Mouse (Mus musculus) adrenal gland (tissue): Measurements from ENCODE around the gene Dleu7.

Source experiments
- intact Hi-C: fragments of 180-260 bp; cut with DNase I; formaldehyde crosslinking; loops from one replicate; pipeline ENCODE4 v1.15.1; 2025
- long read RNA-seq, 2 experiments: library from polyadenylated mRNA; unstranded; transcript quantifications; one replicate each; pipeline ENCODE4 v2.0.0; 2020; ENCODE audit warnings: borderline replicate concordance in 1 of 2; ENCODE audit not compliant: insufficient replicate concordance in 1 of 2

Gene Dleu7
- long read RNA-seq, experiment 1: 0 reads
- long read RNA-seq, experiment 2: 0 reads

DNA sequence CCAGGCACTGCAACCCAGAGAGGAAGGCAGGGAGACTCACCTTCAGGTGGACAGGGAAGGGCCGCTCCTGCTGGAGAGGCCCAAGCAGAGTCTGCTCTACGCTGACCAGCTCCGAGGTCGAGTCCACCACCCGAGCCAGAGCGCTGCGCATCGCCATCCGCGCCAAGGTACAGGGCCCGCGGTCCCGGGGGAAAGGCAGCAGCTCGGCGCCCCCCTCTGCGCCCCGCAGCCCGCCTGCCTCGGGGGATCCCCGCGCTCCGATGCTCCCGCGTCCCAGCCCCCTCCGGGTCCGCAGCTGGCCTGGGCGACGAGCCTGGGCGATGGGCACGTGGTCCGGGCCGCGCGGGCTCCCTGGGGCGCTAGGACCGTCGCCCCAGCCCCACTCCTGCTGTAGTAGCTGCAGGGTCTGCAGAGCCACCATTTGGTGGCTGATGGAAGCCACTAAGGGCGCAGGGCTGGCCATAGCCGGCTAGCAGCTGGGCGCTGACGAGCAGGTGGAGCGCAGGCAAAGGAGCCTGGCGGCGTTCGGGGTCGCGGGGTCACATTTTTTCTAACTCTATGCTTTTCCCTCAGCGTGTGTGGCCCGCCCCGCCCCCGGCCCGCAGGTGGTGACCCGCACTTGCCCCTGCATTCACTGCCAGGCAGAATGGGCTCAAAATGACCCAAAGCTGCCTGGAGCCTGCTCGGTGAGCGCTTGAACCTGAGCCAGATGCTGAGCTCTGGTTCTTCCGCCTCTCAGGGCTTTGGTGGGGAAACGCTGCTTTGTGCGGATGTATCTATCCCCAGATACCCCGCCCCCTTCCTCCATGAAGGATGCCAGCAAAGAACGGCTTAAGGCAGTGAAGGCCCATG is at the start of gene Dleu7, which contains the start of gene Rnaseh2b:
Gene Dleu7 (minus strand): TSS at position 560 of the 852 bp plus-strand sequence.
Gene Rnaseh2b (plus strand): TSS at position 102 of the 852 bp plus-strand sequence.
- intact Hi-C loops: no loop called here

DNA sequence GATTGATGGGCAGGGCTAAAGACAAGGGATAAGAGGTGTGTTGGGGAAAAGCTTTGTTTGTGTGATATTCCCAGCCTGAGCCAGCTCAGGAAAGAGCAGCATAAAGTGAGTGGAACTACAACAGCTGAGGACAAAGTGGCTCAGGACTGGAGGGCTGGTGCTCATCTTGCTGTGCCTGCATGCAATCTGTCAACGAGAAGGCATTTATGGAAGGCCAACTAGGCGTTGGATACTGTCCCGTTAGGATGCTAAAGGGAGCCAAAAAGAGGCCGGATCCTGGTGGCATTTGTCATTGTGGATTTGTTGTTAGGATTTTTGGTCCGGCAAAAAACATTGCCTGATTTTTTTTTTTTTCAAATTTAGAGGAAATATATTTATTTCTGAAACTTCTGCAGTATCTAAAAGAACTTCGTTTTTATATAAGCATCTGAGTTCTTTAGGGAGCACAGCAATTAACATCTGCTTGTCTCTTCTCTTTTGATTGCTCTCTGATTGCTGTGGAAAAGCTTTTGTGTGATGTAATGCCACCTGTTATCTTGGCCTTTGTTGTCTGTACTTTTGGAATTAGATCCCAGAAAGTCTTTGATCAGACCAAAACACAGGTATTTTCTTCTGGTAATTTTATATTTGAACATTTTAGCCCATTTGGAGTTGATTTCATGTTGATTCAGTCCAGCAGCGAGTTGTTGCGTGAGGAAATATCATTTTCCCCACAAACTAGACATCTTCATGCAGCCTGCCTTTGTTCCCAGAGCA is 49.2 kb upstream of the Dleu7 start:
- intact Hi-C loops: no loop called here

DNA sequence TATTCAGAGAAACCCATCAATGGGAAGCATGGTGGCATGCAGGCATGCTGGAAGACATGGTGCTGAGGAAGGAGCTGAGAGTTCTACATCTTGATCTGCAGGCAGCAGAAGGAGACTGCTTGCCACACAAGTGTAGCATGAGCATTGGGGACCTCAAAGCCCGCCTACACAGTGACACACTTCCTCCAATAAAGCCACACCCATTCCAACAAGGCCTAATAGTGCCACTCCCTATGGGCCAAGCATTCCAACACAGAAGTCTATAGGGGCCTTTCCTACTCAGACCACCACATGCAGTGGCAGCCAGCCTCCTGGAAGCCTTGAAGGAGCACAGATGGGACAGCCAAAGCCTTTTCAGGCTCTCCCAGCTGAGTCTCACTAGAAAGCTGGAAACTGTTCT is 46.3 kb upstream of the Dleu7 start:
- intact Hi-C loops: no loop called here

DNA sequence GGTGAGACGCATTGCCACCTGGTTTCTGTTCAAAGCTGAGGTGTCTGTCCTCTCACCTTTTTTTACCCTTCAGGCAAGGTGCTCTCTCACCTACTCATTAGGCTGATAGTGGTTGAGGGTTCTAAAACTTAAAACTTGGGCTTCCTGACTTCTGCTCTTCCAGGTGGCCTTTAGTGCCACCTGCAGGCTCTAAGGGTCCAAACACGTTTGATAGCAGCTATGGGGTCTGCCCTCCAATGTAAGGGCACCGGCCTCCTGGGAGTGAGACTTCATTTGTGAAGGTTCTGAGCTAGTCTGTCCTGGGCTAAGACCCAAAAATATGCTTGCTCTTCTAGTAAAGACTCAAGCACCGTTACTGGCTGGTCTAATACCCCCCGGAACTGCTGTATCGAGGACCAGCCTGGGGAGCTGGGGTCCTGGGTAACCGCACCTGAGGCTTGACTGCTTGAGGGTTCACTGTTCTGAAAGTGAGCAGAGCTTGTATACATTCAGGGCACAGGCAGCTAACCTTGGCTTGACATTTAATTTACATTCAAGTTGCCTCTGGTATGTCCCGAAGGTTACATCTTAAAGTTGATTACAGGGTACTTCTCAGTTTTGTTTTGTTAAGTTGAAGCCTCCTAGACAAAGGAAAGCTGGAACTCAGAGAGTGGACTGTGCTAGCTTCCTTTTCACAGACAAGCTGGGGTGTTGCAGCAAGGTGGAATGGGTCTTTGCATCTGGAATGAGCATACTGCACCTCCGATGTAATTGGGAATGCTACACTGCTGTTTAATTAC is 41.3 kb upstream of the Dleu7 start:
- intact Hi-C loops: loop anchor here (5.0 kb wide), 1 partner anchor 123 kb away; the partner anchor contains the start of gene Gucy1b2

DNA sequence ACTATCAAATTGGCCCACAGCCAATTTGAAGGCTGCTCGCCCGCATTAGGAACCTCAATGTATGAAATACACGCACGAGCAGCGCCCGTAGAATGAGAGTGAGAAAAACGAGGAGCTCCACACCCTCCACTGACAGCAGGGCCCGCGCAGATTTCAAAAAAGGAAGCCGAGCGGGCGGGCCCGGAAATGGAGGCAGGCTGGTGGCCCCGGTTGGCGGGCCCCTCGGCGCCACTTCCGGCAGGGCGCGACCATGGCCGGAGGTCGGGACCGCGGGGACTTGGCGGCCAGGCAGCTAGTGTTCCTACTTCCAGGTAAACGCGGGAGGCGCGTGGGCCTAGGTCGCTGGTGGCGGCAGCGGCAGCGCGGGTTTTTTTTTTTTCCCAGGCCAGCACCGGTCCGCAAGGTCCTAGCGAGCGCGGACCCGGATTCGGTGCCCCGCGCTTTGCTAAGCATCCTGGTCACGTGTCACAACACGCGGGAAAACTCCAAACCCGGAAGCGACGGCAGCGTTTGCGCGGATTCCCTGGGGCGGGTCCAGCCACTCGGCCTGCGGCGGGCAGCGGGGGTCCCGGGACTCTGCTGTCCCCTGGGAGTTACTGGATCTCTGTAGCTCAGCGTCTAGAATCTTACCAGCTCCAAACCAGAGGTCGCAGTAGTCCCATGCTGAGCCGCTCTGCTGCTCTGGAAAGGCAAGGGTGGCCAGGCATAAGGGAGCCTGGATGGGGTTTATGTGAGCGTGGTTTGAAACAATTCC is 39.2 kb upstream of the Dleu7 start:
- intact Hi-C loops: loop anchor here (5.0 kb wide), 1 partner anchor 125 kb away; the partner anchor contains the start of gene Gucy1b2

DNA sequence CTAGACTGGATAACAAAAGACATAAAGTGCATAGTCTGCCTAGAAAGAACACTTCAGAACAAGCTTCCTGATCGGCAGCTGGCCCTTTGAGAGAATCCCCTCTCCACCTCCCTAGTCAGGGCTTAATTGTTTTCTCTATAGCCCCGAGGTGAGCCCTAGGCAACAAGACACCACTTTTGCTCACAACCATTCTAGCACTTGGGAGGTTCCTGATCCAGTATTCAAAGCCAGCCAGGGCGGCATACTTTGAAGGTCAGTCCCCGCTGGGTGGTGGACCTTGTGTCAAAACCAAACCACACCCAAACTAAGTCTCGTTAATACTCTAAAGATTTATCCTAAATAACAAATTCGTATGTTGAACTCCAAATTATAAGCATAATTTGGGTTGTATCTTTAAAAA is 38.6 kb upstream of the Dleu7 start:
- intact Hi-C loops: loop anchor here (5.0 kb wide), 1 partner anchor 126 kb away; the partner anchor contains the start of gene Gucy1b2

DNA sequence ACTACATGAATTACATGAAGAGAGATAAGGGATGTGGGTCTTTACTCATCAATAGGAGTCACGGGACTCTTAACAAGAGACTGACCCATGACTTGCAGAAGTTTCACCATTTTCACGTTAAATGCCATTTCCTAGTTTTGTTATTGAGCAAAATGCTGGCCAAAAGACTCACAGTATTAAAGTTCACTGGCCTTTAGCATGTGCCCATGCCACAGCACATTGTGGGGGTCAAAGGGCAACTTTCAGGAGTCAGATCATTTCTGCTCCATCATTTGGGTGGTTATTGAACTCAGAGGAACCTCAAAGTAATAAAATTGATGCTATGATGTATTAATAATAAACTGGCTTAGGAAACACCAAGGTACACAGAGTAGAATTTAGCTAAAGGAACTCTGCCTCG is 36.8 kb upstream of the Dleu7 start:
- intact Hi-C loops: loop anchor here (5.0 kb wide), 1 partner anchor 128 kb away; the partner anchor contains the start of gene Gucy1b2

DNA sequence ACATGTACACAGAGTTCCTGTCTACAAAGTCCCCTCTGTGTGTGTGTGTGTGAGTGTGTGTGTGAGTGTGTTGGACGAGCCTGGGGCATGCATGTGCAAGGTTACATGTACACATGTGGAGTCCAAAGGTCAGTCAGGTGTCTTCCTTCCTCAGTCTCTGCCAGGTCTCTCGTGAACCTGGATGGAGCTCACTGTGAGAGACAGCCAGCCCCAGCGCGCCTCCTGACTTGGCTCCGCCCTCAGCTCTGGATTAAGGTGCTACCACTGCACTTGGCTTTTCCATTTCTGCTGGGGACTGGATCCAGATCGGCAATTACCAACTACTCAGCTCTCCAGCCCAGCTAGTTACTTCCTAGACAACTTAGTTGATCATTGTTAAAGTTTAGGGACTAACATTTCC is 35.8 kb upstream of the Dleu7 start:
- intact Hi-C loops: no loop called here

DNA sequence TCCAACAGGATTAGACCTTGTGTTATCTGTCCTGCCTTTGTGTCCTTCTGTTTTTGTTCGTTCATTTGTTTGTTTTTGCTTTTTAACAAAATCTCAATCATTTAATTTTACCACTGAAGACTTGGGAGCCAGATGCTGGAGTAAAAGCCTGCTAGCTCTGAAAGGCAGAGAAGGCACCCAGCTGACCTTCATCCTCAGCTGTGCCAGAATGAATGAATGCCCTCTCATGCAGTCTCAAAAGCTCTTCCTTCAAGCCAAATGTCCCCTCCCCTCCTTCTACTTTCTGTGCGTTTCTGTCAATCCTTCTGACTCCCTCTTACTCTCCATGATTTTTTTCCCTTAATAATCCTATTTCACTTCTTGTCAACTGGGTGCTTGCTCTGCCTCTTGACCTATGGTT is 34.3 kb upstream of the Dleu7 start:
- intact Hi-C loops: no loop called here

DNA sequence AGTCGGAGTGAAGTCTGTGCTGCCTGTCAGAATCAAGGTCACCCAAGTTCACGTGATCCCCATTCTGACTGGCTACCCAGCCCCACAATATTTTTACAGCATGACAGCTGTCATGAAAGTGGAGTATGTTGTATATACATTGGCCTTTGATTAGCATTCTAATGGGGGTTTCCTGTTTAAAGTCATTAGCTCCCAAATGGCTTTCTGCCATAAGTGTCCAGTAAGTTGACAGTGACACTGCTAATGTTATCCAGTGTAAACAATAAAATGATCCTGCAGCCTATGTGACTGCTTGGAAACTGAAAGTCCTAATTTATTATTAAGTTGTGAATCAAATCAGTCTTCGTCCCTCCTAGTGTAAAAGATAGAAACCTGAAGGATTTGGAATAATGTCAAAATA is 33.2 kb upstream of the Dleu7 start:
- intact Hi-C loops: no loop called here

DNA sequence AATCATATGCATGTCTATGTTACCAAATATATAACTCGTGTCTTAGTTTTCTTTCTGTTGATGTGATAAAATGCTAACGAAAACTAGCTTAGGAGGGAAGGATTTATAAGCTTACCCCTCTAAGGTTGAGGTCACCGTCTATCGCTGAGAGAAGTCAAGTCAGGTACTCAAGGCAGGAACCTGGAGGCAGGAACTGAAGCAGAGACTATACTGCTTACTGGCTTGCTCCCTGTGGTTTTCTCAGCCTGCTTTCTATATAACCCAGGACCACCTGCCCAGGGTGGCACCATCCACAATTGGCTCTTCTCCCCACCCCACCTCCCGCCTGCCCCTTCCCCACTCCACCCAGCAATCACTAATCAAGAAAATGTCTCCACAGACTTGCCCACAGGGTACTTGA is 32.1 kb upstream of the Dleu7 start:
- intact Hi-C loops: no loop called here

DNA sequence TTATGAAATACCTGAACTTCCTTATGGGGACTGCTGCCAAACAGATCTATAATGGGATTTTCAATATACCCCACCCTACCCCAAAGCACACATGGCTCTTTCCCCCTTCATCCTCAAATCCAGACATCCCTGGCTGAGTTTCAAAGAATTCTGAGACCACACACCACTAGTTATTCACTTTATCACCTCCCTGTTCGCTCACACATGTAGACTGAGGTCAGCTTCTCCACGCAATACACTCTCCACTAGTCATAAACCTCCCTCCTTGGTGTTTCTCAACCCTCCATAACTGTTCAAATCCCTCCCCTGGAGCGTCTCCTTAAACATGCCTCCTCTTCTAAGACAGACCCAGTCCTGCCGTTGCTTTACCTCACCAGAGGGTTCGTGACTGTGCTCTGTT is 30.6 kb upstream of the Dleu7 start:
- intact Hi-C loops: no loop called here

DNA sequence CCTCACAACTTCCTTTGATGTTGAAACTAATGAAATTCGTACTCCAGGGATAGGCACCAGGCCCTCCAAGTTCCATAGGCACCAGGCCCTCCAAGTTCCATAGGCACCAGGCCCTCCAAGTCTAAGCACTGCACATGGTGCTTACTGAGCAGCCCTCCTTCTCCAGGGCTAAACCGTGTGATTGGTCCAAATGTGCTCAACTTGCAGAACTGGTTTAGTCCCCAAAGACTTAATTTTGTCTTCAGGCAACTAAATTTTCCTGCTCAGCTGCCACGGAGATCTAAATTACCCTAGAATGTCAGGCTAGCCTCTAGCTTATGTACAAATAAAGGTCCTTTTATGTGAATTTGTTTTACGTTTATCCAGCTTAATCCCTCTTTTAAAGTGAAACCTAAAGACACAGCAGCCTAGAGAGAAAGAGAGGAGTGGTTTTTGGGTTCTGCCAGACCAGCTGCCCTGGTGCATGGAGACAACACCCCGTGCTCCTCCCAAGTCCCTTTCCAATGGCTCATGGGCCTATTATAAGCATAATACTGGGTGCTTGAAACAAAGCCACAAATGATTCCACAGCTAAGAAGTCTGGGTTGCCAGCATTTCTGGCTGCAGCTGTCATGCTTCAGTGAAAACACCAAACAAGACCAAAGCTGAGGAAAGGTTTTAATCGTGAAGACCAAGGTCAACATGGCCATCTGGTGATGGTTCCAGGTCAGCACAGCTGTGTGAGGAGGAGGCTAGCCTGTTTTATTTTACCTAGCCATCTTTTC is 29.9 kb upstream of the Dleu7 start:
- intact Hi-C loops: no loop called here

DNA sequence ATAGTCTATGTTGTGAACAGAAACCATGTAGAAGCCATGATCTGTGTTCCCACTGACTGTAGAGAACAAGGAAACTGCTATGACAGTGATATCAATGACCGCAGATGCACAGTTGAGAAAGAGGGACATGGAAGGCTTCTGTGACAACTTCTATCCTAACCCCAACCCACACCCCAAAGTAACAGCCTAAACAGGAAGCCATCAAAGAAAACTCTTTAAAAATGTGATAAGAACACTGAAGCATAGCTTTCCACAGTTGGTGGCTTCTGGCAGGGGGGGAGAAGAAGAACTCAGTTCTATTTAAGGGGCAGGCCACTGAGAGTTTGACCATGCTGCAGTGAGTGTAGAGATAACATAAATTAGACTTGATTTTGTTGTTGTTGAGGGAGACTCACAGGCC is 18.8 kb upstream of the Dleu7 start:
- intact Hi-C loops: no loop called here

DNA sequence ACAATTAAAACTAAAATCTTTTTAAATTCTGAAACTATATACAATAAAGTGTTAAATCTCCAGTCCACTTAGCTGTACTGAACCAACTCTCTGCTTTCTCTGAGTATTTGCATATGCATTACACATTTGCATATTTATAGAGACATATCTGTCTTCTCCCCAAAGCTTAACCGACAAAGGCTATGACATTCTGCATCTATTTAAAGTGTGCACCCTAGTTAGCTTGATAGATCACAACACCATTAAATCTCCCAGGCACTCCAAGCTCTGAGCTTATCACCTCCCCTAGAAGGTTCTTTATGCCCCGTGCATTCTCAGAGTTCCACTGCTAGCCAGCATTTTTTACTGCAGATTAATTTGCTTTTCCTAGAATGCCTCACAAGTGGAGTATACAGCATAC is 16.2 kb upstream of the Dleu7 start:
- intact Hi-C loops: no loop called here

DNA sequence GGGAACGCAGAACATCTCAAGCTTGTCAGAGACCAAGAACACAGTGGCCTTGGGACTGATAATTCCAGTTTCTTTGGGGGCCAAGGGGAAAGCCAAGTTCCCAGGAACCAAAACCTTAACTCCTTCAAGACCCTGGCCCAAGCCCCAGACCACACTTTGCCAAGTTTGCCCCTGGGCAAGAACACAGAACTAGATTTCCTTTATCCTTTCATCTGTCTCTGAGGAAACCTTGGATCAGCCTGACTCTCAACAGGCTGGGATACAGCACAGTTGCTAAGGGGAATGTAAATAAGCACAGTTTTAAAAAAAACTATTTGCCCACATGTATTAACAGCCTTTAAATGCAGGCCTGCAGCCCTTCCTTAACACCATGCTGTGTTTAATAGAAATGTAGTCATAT is 14.7 kb upstream of the Dleu7 start:
- intact Hi-C loops: no loop called here

DNA sequence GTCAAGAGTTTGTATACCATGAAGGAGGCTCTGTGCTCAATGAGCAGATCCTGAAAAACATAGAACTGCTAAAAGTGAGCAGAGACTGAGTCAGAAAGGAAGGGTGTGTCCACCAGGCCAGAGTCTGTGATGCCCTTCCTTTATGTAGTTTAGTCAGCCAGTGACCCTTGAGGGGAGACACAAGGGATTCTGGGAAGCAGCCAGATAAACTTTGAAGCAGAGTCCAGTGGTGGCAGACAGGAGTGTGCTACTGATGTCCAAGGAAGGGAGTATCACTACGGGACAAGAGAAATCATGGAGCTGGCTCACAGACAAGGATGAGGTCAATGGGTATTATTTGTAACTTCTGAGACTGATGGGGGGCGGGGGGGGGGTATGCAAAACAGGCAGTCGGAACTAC is 7.2 kb upstream of the Dleu7 start:
- intact Hi-C loops: no loop called here

DNA sequence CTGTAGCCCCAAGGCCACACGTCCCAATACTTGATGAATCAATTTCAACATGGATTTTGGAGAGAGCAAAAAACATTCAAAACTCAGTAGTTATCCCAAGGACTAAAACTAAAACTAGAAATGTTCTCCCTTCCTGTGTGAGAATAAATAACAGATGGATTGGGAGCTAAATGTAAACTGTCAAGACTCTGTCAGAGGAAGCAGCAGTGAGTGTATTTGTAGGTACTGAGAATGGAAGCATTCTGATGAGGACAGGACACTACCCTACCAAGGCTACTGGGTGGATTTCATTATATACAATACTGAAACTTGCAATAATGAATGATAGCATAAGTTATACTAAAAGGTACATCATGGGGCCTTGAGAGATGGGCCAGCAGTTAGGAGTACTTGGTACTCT is 6.0 kb upstream of the Dleu7 start:
- intact Hi-C loops: no loop called here

DNA sequence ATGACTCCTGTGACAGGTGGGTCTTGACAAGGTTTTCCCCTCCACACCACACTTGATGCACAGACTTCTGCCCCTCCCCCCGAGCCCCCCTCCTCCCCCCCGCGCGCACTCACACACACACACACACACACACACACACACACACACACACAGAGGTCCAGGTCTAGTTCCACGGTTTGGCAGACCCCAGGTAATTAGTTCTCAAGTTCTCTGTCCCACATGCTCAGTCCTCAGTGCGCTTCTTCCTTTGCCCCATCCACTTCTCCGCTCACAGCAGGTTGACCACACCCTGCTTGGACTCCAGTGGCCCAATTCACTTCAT is 720 bp downstream of the Dleu7 start:
- intact Hi-C loops: no loop called here

DNA sequence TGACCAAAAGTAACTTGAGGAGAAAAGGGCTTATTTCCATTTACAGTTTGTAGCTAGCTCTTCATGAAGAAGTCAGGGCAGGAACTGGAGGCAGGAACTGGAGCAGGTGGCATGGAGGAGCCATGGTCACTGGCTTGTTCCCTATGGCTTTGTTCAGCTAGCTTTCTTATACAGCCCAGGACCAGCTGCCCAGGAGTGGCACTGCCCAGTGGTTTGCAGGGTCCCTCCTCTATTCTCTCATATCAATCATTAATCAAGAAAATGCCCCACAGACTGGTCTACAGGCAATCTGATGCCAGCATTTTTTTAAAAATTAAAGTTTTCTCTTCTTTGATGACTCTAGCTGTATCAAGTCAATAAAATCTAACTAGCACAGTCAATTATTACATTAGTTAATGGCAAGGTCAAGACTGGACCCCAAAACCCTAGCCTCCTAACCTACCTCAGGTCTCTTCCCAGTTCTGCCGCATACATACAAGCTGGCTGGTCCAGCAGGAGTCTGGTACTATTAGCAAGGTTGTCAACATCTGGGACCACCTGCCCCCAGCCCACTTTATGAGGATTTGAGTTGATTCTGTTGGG is 1.4 kb downstream of the Dleu7 start:
- intact Hi-C loops: no loop called here
